Mouse (Mus musculus): ENCODE measurements around the gene Mocs3.

The Mocs3 gene

DNA sequence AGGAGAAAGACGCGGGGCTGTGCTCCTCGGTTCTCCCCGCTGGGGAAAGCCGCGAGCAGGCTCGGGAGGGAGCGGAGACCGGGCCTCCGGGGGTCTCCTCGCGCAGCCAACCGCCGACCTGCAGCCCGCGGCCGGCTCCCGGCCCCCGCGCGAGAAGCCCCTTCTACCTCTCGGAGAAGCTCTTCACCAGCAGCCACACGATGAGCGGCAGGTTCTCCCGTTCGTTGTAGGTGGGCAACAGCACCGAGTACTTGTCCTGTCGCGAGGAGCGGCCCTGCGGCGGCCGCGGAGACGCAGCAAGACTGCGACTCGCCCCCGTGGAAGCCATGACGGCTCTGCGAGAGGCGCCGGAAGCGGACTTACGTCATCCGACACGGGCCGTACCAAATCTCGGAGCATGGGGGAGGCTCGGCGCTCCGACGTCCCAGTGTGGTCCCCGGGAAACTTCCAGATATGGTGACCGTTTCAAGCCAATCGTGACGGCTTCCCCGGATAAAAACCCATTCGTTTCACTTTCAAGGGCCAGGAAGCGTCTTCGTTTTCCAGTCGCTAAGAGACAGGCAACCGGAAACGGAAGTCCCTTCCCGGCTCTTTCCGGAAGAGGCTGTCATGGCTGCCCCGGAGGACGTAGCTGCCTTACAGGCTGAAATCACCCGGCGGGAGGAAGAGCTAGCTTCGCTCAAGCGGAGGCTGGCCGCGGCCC lies at the start of gene Mocs3, which contains the start of the genes Gm20716 and Dpm1:
Gene Mocs3, plus strand, starts transcription at position 597 of the 703 bp plus-strand sequence.
Gene Gm20716, minus strand, starts transcription at position 339 of the 703 bp plus-strand sequence.
Gene Dpm1, minus strand, starts transcription at position 566 of the 703 bp plus-strand sequence.
- DNase-seq (ENCODE audit: low read depth, low spot score), result peak; percentile 96

DNA sequence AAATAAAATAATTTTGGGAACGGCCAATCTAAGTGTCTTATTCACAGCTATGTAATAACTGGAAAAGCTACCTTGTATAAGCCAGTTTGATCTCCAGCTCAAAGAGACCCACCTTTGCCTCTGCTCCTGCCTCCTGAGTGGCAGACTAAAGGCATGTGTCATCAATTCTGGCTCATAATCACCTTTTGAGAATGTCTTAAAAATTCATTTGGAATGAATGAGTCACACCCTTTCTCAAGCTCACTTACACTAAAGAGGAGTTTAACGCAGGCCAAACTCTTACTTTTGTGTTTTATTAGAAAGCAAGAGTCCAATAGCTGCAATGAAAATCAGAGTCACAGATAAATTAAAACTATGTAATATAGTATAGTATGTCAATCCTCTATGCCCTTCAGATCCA lies 38.6 kb upstream of the Mocs3 start:
- no peak for DNase-seq (ENCODE audit: low read depth, low spot score)

DNA sequence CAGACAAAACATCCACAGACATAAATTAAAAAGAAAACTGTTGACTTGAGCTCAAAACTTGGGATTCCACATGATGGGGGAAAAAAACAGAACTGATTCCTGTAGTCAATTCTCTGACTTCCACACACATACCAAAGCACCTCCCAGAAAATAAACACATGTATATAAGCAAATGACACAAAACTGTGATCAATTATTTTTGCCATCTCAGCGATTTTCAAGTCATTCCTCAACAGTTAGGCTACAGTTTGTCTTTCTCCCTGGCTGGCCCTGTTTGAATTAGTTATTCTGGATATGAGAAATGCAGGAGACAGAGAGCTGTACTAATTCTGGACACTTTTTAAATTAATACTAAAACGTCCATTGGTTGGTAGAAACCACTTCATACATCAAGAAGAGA lies 36.7 kb upstream of the Mocs3 start:
- no peak for DNase-seq (ENCODE audit: low read depth, low spot score)

DNA sequence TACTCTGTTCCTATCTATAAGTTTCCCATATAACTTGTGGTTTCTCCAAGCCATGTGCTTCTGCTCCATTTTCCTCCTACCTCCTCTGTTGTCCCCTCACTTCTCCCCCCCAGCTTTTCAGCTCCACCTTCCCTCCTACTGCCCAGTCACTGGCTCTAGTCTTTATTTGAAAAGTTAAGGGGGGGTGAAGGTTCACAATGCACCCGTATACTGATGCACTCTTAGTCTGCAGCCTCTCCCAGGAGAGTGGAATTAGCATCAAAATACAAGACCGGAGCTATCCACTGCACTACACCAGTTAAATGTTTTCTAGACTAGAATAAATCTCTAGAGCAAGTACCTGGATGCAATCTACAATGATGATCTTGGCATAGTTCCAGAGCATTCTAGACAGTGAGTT lies 34.7 kb upstream of the Mocs3 start:
- no peak for DNase-seq (ENCODE audit: low read depth, low spot score)

DNA sequence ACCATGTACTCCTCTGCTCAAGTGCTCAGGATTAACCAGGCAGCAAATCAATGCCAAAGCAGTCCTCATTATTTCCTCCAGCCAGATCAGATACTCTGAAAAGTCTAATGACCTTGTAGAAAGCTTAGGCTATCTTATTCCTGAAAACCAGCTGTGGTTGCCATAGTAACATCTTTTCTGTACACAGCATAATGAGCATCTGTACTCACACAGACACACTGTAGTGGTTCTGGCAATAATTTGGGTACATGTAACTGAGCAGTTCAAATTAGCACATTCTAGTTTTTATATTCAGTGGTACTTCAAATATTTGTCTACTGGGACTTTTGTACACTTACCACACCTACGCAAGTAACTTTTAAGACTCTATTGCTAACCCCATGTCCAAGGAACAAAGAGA lies 32.0 kb upstream of the Mocs3 start:
- DNase-seq (ENCODE audit: low read depth, low spot score), result no peak

DNA sequence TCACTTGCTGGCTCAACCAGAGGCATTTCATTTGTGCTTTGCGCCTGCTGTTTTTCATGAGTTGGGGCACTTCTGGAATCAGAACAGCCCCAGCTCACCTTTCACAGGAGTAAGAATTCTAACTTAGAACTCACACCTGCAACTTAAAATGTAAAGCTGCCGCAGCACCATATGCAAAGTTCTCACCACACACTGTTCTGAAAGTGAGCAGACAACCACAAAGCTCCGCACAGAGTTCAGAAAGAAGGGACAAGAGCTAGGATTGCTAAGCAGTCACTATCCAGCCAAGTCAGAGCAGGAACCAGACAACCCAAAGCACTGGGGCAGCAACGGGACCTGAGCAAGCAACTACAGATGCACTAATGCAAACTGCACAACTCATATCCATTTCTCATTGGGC lies 30.9 kb upstream of the Mocs3 start:
- no peak for DNase-seq (ENCODE audit: low read depth, low spot score)

DNA sequence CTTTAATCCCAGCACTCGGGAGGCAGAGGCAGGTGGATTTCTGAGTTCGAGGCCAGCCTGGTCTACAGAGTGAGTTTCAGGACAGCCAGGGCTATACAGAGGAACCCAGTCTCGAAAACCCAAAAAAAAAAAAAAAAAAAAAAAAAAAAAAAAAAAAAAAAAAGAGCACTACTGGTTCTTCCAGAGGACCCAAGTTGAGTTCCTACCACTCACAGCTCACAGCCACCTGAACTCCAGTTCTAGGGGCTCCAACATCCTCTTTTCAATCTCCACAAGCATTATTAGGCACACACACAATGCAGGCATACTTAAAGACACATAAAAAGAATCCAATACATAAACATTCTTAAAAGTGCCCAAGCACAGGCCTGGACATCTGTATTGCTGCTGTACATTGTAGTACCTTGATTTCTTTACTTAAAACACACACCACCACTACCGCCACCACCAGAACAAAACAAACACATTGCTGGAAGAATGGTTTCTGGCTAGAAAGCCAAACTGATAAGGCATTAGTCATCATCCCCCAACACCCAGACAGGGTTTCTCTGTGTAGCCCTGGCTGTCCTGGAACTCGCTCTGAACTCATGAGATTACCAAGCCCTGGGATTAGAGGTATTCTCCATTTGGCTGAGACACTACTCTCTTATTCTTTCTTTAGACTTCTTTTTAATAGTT lies 30.3 kb upstream of the Mocs3 start:
- DNase-seq (ENCODE audit: low read depth, low spot score), result no peak

DNA sequence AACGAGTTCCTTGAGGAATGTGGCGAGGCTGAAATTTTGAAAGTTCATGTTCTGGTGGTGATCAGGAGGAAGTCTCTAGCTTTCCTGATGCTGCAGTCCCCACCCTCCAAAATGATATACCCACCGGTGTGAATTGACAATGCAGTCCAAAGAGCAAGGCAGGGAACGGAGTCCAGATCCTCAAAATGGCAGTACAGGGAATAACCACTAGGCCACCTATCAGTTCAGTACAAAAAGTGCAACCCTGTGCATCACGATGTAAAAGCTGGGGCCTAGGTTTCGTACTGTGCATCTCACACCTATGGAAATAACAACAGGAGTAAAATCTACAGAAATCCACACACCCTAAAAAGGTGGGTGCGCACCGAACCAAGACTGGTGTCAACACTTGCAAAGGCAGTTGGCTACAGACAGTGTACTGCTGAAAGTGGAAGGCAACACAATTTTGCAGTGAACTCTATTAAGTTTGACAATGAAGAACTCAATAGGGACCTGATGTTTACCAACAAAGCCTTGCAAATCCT lies 25.9 kb upstream of the Mocs3 start:
- DNase-seq (ENCODE audit: low read depth, low spot score), result no peak

DNA sequence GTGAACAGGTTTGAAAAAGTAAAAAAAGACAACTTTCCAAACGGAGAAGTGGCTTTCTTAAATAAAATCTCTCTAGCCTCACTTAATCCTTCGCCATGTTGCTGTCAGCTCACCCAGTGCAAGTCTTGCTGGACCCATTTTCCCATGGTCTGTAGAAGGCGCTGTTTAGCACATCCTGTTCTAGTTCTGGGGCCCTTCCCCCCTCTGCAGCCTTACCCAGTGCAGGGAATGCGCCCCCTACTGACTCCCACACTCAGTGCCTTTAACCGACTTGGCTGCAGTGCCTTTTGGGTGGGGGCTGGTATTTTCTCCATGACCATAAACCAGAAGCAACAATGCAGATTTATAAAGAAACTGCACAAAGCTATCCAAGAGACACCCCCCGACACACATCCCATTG lies 25.2 kb upstream of the Mocs3 start:
- peak; percentile 96 for DNase-seq (ENCODE audit: low read depth, low spot score)

DNA sequence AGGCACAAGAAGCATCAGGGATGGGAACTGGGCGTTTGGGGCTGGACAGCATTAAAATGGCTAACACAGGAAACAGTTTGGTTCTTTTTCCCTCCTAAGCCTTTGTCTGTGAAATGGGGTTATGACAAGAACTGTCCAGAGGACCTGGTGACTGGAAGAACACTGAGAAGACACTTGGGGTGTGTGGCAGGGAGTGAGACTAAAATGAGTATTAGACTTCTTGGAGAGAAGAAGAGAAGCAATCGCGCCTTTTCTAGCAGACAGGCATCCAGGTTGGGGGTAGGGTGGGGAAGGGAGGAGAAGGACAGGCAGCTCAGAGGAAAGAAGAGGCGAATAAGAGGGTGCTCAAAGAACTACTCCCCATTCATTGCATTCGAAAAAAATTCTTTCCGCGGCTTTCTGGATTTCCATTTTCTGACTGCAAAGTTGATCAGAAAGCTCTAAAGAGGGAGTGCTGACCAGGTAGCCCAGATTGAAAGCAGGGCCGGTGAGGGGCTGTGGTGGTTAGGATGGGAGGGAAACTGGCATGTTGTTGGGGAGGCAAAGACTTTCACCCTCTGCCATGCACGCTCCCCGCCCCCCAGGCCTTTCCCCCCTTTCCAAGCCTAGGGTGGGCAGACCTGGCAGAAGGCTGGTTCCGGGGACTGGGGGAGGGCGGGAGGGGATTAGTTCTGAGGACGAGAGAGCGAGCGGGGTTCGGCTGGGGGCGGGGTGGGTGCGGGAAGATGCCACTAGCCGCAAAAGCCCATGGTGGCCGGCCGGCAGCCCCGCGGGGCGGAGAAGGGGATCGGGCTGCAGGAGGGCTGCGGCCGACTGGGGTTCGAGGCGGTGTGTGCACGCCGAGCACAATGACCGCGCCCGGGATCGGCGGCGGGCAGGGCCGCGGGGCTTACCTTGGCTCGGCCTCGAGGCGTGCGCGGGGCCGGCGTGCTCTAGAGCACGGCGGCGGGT lies 24.5 kb upstream of the Mocs3 start:
- DNase-seq (ENCODE audit: low read depth, low spot score), result no peak

DNA sequence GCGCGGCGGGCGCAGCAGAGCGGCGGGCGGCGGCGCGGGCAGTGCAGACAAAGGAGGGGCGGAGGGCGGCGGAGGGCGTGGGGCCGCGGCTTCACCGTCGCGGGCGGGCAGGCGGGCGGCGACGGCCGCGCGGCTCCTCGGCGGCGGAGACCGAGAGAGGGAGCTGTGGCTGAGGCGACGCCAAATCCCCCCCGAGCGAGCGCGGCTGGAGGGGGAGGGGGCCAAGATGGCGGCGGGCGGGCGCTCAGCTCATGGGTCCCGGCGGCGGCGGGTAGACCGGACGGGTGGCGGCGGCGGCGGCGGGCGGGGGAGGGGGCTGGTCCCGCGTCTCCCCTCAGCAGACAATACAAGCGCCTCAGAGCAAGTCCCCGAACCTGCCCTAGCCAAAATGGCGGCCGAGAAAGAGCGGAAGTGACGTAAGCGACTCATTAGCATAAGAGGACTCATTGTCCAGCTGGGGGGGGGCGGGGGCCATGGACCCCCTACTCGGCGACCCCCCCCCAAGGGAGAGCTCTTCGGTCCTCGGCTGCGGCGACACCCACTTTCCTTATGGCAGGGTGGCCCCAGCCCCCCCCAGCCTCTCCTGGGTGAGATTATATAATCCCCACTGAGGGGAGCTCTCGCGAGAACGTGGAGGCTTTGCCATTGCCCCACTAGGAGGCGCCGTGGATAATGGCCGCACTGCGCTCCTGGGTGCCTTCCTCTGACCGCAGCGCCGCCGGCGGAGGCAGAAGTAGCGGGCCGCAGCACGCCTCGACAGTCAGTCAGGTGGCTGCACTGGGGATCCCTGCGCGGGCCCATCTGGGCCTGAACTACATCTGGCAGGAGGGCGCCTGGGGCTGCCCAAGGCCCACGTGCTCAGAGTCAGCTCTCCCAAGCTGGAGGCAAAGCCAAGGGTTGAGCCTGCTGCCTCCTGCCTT lies 23.4 kb upstream of the Mocs3 start, which contains the start of gene Adnp:
Gene Adnp, minus strand, starts transcription at position 388 of the 920 bp plus-strand sequence.
- DNase-seq (ENCODE audit: low read depth, low spot score), result peak; percentile 99

DNA sequence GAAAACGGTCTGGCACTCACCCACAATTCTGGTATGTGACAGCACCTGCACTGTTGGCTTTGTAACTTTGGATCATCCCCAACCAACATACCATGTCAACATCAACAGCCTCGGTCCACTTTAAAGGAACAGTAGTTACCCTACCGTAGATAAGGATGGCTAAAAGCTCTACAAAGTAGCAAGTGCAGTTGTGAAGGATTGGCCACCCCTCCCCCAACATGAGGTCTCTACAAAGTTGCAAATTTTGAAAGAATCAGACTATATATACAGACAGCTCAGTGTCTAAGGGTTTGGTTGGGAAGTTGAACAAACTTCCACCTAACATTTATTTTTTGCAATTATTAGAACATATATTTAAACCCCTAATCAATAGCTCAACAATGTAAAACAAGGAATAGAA lies 22.5 kb upstream of the Mocs3 start:
- peak; percentile 38 for DNase-seq (ENCODE audit: low read depth, low spot score)

DNA sequence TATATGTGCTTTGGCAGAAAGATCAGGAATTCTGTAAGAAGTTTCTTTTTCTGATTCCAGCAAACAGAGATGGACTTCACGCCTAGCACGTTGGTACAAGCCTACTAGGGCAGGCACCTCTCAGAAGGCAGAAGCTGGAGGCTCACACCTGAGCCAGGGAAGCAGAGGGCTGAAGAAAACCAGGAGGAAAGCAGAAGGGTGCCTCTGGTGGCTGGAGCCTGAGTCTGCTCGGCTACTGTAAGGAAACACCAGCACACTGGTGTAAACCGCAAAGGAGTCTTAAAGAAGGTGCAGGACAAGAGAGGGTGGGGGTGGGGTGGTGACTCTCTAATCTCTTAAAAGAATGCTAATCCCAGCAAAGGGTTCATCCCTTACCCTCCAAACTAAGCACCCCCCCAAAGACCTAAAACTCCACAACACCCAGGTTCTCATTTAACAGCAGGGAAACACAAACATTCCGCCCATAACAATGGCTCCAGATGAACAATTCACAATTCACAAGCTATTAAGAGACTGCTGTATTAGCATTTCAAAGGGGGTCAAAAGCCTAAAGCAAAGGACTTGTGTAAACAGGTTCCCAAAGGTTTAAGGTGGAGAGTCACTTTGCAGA lies 16.5 kb upstream of the Mocs3 start:
- no peak for DNase-seq (ENCODE audit: low read depth, low spot score)

DNA sequence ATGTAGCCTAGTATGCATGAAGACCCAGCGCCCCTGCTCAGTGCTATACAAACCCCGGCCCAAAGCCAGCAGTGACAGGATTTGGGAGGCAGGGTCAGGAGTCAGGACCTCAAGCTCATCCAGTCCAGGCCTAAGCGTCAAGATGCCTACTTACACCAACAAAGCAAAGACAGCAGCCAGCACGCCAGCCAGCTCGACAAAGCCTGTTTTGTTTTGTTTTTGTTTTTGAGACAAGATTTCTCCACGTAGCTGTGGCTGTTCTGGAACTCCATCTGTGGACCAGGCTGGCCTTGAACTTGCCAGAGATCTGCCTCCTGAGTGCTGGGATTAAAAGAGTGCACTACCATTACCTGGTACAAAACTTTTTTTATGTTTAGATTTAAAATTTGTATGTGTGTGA lies 7.1 kb upstream of the Mocs3 start:
- DNase-seq (ENCODE audit: low read depth, low spot score), result no peak

DNA sequence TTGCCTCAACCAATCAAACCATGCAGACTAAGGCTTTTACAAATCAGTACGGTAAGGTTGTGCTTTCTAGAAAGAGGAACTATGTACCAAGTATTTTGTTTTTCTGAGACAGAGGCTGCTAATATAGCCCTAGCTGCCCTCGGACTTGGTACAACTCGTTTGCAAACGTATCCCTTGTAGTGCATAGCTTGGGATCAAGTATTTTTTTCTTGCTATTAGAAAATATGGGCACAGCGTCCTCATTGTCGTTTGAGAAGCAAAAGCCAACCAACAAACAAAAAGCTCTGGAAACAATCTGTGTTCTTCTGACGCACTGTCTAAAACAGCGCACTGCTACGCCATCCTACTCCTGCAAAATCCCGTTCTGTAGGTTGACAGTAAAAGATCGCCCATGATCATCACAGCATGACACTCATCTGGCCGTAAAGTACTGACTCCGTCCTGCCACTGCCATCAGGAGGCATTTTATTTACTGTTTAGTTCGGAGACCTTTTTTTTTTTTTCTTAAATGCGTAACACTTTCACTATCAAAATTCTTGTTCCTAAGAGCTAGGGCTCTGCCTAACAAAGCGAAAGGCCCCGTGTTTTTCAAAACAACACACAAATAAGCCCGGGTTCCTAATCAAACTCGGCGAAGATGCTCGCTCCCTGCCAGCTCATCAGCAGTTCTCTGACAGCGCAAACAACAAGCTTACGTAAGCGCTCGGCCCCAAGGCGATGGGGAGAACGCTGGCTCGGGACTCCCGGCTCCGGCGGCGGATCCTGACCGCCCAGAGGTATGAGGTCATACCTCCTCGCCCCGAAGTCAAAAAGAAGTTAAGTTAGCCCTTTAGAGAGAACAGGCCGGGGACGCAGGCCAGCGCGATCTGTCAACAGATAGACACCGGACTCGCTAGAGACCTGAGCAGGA lies 1.1 kb upstream of the Mocs3 start:
- peak; percentile 68 for DNase-seq (ENCODE audit: low read depth, low spot score)

DNA sequence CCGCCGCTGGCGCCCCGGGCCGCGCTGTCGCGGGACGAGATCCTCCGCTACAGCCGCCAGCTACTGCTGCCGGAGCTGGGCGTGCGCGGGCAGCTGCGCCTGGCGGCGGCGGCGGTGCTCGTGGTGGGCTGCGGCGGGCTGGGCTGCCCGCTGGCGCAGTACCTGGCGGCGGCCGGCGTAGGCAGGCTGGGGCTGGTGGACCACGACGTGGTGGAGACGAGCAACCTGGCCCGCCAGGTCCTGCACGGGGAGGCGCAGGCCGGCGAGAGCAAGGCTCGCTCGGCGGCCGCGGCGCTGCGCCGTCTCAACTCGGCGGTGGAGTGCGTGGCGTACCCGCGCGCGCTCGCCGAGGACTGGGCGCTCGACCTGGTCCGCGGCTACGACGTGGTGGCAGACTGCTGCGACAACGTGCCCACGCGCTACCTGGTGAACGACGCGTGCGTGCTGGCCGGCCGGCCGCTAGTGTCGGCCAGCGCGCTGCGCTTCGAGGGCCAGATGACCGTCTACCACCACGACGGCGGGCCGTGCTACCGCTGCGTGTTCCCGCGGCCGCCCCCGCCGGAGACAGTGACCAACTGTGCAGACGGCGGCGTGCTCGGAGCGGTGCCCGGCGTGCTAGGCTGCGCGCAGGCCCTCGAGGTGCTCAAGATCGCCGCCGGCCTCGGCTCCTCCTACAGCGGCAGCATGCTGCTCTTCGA lies 500 bp downstream of the Mocs3 start:
- DNase-seq (ENCODE audit: low read depth, low spot score), result no peak

DNA sequence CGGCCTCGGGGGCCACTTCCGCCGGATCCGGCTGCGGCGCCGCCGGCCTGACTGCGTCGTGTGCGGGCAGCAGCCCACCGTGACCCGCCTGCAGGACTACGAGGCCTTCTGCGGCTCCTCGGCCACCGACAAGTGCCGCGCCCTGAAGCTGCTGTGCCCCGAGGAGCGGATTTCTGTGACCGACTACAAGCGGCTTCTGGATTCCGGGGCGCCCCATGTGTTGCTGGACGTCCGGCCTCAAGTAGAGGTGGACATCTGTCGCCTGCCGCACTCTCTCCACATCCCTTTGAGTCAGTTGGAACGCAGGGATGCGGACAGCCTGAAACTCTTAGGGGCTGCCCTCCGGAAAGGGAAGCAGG lies 1.0 kb downstream of the Mocs3 start:
- no peak for DNase-seq (ENCODE audit: low read depth, low spot score)

DNA sequence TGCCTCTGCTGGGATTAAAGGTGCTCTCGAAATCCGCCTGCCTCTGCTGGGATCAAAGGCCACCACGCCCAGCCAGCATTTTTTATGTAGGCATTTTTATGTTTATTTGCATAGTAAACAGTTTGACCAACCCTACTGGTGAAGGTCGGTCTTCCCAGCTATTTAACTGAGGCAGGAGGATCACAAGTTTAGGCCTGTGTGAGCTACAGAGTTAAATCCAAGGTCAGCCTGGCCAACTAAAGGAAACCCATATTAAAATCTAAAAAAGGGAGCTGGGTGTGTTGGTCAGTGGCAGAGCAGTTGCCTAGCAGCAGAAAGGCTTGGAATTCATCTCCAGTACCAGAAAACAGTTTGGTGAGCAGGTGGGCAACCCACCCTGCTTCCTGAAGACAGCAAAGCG lies 2.9 kb downstream of the Mocs3 start:
- no peak for DNase-seq (ENCODE audit: low read depth, low spot score)

DNA sequence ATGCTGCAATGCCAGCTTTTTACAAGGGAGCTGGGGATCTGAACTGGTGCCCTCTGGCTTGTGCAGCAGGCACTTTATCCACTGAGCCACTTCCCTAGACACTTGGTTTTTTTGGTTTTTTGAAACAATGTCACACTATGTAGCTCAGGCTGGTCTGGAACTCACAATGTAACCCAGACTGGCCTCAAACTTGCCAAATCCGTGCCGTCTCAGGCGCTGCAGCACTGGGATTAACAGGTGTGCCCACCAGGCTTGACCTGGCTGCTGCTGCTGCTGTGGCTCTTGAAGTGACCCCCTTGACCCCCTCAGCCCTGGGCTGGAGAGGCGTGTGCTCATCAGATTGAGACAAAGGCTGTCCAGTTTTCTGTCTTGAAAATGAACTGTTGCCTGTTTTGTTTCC lies 7.9 kb downstream of the Mocs3 start:
- no peak for DNase-seq (ENCODE audit: low read depth, low spot score)
